Mouse (Mus musculus): ENCODE results near the gene Tent5c. TPM values are rescaled to one million over a fixed set of nuclear protein-coding genes. Genes with fewer than 3 reads are reported as not detected.

The Tent5c gene
- polyA plus RNA-seq, 2 experiments = 3.9 to 8.7 TPM

DNA sequence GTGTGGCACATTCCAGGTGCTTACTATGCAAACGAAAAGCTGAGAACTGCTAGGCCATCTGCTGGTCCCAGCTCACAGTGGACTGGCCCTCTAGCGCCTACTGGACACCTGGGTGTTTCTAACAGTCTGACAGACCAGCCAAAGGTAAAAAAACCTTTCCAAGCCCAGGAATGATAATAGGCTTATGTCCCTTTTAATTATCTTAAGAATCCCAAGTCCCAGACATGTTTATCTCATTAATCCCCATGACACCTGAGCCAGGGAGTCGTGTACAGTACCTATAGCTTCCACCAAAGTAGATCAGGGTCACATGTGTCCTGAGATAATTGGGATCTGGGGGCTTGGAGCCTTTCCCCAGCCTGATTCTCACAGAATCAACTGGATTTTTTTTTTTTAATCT is 7.0 kb upstream of the Tent5c start:
- Histone ChIP-seq H3K4me2 (replicated peaks; ENCODE audit: low read depth, low read length, severe bottlenecking) (no peak overlapping the region), H3K27ac (replicated peaks; ENCODE audit: low read depth, low read length) (no peak overlapping the region), H3K4me1 (ENCODE audit: control insufficient read depth, insufficient read depth, low read length) (no peaks in the 10 kb centered on the region), H3K36me3 (ENCODE audit: control insufficient read depth, insufficient read depth, low read length) (no peaks in the 10 kb centered on the region), H3K4me3 (replicated peaks; ENCODE audit: low read length) (no peak overlapping the region), H3K9ac (ENCODE audit: low read depth, low read length, severe bottlenecking) (no peak overlapping the region), H3K27me3 (ENCODE audit: control insufficient read depth, insufficient read depth, low read length) (no peaks in the 10 kb centered on the region), H3K9me3 (ENCODE audit: control insufficient read depth, low read length) (no peaks in the 10 kb centered on the region)
- WGBS = 75% methylated on average over 3 of the region's 3 CpGs
- DNase-seq (ENCODE audit: low spot score) (no peak), ATAC-seq (ENCODE audit: low FRiP score, low read depth) (no peak)
- no peak for TF ChIP-seq POLR2A (IDR thresholded peaks at IDR 0.05; ENCODE audit: borderline replicate concordance, extremely low read depth, insufficient read depth, insufficient read length)

GRCm38 (mm10) chr3:100495456-100495855 is 6.3 kb upstream of the Tent5c start:
- Histone ChIP-seq H3K27me3 (ENCODE audit: control insufficient read depth, insufficient read depth, low read length) (no peaks in the 10 kb centered on the region), H3K9me3 (ENCODE audit: control insufficient read depth, low read length) (no peaks in the 10 kb centered on the region), H3K36me3 (ENCODE audit: control insufficient read depth, insufficient read depth, low read length) (no peaks in the 10 kb centered on the region), H3K9ac (ENCODE audit: low read depth, low read length, severe bottlenecking) (no peak overlapping the region), H3K4me2 (replicated peaks; ENCODE audit: low read depth, low read length, severe bottlenecking) (no peak overlapping the region), H3K4me1 (ENCODE audit: control insufficient read depth, insufficient read depth, low read length) (no peaks in the 10 kb centered on the region), H3K27ac (replicated peaks; ENCODE audit: low read depth, low read length) (no peak overlapping the region), H3K4me3 (replicated peaks; ENCODE audit: low read length) (no peak overlapping the region)
- no peak for TF ChIP-seq POLR2A (IDR thresholded peaks at IDR 0.05; ENCODE audit: borderline replicate concordance, extremely low read depth, insufficient read depth, insufficient read length)
- no peak for ATAC-seq (ENCODE audit: low FRiP score, low read depth)
- no peak for DNase-seq (ENCODE audit: low spot score)
- WGBS = 85% methylated on average over 16 of the region's 16 CpGs

GRCm38 (mm10) chr3:100494912-100495311 is 5.8 kb upstream of the Tent5c start:
- no peak for TF ChIP-seq POLR2A (IDR thresholded peaks at IDR 0.05; ENCODE audit: borderline replicate concordance, extremely low read depth, insufficient read depth, insufficient read length)
- Histone ChIP-seq H3K4me1 (ENCODE audit: control insufficient read depth, insufficient read depth, low read length) (peaks cover 4% of the 10 kb centered on the region; the same call in 1 of the 2 replicates), H3K4me3 (replicated peaks; ENCODE audit: low read length) (no peak overlapping the region), H3K27ac (replicated peaks; ENCODE audit: low read depth, low read length) (no peak overlapping the region), H3K27me3 (ENCODE audit: control insufficient read depth, insufficient read depth, low read length) (no peaks in the 10 kb centered on the region), H3K4me2 (replicated peaks; ENCODE audit: low read depth, low read length, severe bottlenecking) (no peak overlapping the region), H3K36me3 (ENCODE audit: control insufficient read depth, insufficient read depth, low read length) (no peaks in the 10 kb centered on the region), H3K9ac (ENCODE audit: low read depth, low read length, severe bottlenecking) (no peak overlapping the region), H3K9me3 (ENCODE audit: control insufficient read depth, low read length) (no peaks in the 10 kb centered on the region)
- DNase-seq (ENCODE audit: low spot score) (no peak), ATAC-seq (ENCODE audit: low FRiP score, low read depth) (no peak)
- WGBS = 87% methylated on average over 5 of the region's 5 CpGs

- peak; percentile 6; the same call in 1 of the 2 replicates for ATAC-seq (ENCODE audit: low FRiP score, low read depth)
- Histone ChIP-seq H3K36me3 (ENCODE audit: control insufficient read depth, insufficient read depth, low read length) (no peaks in the 10 kb centered on the region), H3K4me3 (replicated peaks; ENCODE audit: low read length) (peak overlapping the region; percentile 59), H3K27me3 (ENCODE audit: control insufficient read depth, insufficient read depth, low read length) (peaks cover 20% of the 10 kb centered on the region), H3K27ac (replicated peaks; ENCODE audit: low read depth, low read length) (no peak overlapping the region), H3K9me3 (ENCODE audit: control insufficient read depth, low read length) (no peaks in the 10 kb centered on the region), H3K9ac (ENCODE audit: low read depth, low read length, severe bottlenecking) (peak overlapping the region; percentile 57), H3K4me2 (replicated peaks; ENCODE audit: low read depth, low read length, severe bottlenecking) (peak overlapping the region; percentile 99), H3K4me1 (ENCODE audit: control insufficient read depth, insufficient read depth, low read length) (peaks cover 5% of the 10 kb centered on the region; the same call in 1 of the 2 replicates)
- TF ChIP-seq POLR2A (IDR thresholded peaks at IDR 0.05; ENCODE audit: borderline replicate concordance, extremely low read depth, insufficient read depth, insufficient read length) = no peak
- WGBS = 22% methylated on average over 4 of the region's 4 CpGs
- DNase-seq (ENCODE audit: low spot score) = no peak
These were observed 831 bp upstream of the Tent5c start for GRCm38 (mm10) chr3:100490010-100490300.

DNA sequence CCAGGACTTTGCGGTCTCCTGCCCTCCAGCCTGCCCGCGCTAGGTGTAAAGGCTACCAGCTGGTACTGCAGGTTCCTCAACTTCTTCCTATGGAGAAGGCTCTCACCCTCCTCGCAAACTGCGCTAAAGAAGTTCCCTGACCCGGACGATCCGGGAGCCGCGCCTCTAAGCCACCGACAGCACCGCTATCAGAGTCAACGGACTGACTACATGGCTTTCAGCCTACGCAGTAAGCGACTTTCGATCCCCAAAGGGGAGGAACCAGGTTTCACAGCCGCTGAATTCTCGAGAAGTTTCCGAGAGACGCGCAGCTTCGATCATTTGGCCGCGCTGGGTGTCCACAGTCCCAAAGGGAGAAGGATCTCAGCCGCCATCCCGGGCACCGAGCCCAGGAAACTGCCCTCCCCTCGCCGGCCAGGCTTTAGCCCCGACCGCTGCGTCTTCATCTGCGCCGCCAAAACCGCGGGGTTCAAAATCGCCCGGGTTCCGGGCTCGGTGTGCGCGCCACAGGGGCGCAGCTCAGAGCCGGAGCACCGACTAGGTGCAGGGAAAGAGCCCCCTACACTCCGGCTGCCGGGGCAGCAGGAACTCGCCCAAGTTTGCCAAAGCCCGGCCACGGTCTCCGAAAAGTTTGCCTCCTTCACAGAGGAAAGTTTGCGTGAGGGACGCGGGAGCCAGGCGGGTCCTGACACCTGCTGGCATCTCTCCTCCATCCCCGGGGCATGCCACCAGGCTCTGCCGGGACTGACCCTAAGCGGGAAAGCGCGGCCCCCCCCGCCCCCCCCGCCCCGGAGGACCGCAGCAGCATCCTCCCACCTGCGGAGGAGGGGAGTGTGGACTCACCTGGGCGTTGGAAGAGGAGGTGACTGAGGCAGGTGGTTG is 632 bp downstream of the Tent5c start:
- DNase-seq (ENCODE audit: low spot score) = no peak
- H3K4me1 ChIP-seq (ENCODE audit: control insufficient read depth, insufficient read depth, low read length) = peaks cover 5% of the 10 kb centered on the region; the same call in 1 of the 2 replicates
- peaks cover 20% of the 10 kb centered on the region for H3K27me3 ChIP-seq (ENCODE audit: control insufficient read depth, insufficient read depth, low read length)
- no peaks in the 10 kb centered on the region for H3K36me3 ChIP-seq (ENCODE audit: control insufficient read depth, insufficient read depth, low read length)
- H3K4me2 ChIP-seq (replicated peaks; ENCODE audit: low read depth, low read length, severe bottlenecking) = peak overlapping the region; percentile 99
- peak; percentile 20 for ATAC-seq (ENCODE audit: low FRiP score, low read depth)
- H3K9me3 ChIP-seq (ENCODE audit: control insufficient read depth, low read length) = no peaks in the 10 kb centered on the region
- TF ChIP-seq POLR2A (IDR thresholded peaks at IDR 0.05; ENCODE audit: borderline replicate concordance, extremely low read depth, insufficient read depth, insufficient read length) = no peak
- WGBS = under 1% methylated on average over 54 of the region's 66 CpGs
- H3K9ac ChIP-seq (ENCODE audit: low read depth, low read length, severe bottlenecking) = peak overlapping the region; percentile 57
- H3K27ac ChIP-seq (replicated peaks; ENCODE audit: low read depth, low read length) = no peak overlapping the region
- peak overlapping the region; percentile 59 for H3K4me3 ChIP-seq (replicated peaks; ENCODE audit: low read length)

All from limb, embryonic 14.5 days (tissue).